Mouse (Mus musculus) retina, adult 2 months (tissue): Measurements from ENCODE around the gene Acap3.

Experiments used
- DNase-seq: peaks from one replicate; pipeline ENCODE4 v3.0.0-alpha.2; 2012; ENCODE audit warnings: low read depth, low spot score

The Acap3 gene

DNA sequence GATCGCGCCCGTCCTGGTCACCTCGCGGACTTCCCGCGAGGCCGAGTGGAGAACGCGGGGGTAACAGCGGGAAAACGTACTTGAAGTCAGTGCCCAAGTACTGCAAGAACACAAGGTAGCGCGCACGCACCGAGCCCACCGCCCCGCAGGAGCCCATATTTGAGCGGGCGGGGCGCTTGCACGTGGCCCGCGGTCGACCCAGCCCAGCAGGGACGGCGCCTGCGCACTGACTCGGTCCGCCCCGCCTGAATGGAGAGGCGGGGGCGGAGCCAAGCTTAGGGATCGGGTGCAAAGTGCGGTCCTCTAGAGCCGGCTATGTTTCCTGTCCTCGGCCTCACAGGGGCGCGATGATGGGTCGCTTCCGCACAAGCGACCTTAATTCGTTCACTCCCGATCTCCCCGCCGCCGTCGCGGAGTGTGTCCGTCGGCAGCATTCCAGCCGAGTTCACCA, at the start of gene Acap3, which contains the start of gene Pusl1:
Gene Acap3, plus strand, starts transcription at position 272 of the 451 bp plus-strand sequence.
Gene Pusl1, minus strand, starts transcription at position 231 of the 451 bp plus-strand sequence.
- peak; percentile 85 for DNase-seq

DNA sequence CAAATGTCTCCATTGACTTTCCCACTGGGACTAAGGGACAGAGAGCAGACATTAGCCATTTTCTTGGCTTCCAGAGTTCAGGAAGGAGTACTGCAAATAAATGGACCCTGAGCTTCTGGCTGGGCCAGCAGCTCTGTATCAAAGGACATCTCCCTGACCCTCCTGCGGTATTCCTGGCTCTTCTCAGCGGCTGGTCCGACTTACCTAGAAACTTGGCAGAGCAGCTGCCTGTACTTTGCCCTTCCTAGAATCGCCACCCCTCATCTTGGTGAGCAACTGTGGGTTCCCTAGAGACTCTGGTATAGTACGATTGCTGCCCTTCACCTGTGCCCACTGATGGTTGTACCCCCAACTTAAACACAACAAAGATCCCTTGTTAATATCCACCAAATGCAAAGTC, 48.4 kb upstream of the Acap3 start:
- no peak for DNase-seq

DNA sequence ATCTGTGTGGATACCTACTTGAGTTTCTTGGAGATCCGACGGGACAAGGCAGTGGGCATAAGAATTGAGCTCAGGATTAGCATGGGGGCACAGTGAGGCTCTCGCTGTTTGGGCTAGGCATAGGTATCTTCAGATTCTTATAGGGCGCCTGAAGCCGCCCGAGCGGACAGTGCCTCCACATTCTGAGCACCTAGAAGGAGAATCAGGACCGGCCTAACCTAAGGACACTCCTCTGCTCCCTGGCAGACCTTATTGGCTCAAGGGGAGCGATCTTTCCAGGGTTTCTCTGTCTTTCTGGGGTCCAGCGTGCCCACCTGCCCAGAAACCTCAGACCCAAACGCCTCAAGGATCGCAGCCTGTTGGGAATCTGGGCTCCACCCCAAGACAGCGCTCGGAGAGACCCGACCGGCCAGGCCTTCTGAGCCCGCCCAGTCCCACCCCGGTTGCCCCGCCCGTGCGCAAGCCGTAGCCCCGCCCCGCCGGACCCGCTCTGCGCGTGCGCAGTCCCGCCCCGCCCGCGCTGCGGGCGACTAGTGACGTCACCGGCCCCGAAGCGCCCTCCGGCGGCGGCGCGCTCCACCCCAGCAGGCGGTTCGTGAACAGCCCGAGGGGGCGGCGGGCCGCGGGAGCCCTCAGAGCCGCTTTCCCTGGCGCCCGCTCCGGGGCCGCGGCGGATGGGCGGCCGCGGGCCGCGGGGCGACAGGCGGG, 44.6 kb upstream of the Acap3 start, which contains the start of gene Dvl1:
Gene Dvl1, plus strand, starts transcription at position 532 of the 708 bp plus-strand sequence.
- DNase-seq = peak; percentile 85

DNA sequence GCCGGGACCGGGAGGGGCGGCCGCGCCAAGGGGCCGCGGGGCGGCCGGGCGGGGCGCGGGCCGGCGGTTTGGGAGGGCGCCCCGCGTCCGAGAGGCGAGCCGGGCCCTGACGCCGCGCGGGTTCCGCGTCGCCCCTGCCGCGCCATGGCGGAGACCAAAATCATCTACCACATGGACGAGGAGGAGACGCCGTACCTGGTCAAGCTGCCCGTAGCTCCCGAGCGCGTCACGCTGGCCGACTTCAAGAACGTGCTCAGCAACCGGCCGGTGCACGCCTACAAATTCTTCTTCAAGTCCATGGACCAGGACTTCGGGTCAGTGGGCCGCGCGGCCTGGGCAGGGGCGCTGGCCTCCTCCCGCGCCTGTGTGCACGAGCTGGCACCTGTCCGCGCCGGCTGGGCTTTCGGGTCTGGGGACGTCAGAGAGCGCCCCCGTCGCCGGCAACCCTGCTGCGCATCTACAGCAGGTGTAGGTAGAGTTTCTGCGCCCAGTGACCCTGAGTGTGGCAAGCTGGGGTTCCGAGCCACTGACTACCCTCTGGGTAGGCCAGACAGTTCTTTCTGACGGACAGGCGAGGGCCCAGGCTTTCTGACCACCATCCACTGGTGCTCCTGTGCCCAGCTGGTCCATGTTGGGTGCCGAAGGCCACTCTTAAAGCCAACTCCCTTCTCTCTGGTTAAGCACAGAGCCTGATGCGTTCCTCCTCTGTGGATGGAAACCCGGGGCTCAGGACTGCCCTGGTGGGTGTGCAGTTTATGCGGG, 43.9 kb upstream of the Acap3 start:
- no peak for DNase-seq

DNA sequence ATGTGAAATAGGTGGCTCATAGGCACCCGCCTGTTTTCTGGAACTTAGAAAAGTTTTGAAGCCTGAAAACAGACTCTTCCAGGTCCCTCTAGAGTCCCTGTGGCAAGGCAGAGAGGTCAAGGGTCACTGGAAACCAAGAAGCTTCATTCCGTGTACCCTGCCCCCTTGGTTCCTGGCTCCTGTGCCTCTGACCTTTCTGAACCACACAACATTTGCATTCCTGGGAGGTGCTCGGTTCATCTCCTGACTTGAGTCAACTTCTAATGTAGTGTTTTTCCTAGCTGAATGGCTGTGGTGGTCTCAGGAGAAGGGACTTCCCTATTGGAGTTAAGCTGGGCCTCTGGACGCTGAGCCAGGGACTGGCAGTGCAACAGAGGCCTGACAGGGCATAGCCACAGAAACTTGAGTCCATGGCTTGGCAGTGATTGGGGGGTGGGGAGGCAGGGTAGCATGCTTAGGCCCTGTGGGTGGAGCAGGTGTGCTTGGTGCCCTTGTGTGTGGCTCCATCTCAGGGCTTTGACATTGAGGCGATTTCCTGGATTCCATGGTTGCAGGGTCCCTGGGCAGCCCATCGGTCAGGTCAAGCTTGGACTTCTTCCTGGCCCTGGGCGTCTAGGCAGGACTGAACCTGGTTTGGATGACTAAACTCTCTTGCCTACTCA, 43.1 kb upstream of the Acap3 start:
- no peak for DNase-seq

DNA sequence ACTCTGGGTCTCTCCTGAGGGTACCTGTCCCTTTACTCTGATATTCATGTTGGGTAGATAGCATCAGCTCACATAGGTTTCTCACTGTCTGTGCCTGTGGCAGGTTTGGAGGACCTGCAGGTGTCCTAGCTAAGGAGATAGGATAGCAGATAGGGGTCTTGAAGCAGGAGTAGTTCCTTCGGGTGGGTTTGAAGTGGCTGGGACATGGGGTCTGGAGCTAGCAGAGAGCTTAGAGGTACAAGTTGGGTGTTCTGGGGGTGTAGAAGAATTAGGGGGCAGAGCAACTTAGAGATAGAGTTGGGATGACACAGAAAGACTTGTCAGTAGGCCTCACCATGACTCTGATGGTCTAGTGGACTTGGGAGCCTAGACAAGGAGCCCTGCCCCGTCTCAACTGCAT, 42.2 kb upstream of the Acap3 start:
- DNase-seq = no peak

DNA sequence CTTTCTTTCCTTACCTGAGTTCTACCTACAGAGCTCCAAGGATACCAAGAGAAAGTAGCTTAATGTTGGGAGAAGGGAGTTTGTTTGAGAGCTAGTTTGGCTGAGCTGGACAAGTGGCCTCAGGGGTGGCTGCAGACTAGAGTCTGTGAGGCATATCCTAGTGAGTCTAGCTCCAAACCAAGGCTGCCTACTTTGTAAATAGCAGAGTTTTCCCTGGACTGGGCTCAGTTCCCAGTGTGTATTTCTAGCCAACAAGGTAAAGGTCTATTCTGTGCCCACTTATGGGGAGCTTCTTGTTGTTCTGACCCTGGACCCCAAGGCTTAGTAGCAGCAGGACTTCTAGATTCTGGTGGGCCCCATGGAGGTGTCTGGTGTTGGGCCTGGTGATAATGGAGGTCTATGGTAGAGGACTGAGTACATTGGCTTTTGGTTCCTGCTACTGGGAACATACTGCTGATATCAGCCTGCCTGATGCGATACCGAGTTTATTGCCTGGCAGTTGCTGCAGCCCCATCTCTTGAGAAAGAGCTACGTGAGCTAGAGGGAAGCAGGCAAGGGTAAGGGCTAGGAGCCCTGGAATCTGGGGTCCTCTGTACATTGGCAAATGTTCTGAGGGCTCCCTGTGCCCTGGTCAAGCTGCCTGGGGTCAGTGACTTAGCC, 41.7 kb upstream of the Acap3 start:
- no peak for DNase-seq

DNA sequence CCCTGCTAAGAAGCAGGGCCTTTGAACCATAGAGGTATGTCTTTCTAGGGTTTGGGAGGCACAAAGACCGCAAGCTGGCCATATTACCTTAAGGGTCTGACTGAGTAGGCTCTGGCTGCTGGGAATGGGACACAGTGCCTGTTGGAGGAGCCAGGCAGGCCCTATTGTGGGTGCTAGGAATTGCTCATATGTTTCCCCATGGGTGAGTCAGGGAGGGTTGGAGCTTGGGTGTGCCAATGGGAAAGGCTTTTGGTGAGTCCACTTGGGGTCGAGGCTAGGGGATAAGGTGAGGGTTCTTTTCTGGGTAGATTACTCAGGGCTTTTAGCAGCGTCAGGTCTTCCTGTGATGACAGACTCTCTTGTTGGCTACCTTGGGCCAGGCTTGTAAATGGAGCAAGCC, 40.3 kb upstream of the Acap3 start:
- DNase-seq = no peak

DNA sequence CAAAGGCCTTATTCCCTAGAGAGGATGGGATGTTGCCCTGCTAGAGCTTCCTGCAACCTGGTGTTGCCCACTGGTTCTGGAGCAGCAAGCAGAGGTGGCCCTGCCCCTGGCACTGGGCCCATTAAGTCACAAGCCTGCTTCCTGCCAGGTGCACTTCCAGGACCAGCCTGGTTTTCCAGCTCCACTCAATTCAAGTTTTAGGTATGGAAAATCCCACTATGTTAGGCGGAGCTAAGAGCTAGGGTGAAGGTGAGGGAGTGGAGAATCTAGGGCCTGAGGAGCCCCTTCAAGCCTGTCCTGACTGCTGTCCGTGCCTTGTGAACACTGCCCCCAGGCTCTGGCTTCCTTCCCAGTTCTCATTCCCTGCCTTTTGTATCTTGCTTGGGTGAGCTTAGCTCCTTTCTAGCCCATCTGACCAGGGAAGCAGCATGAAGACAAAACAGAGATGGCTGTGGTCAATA, 39.6 kb upstream of the Acap3 start:
- DNase-seq = no peak

DNA sequence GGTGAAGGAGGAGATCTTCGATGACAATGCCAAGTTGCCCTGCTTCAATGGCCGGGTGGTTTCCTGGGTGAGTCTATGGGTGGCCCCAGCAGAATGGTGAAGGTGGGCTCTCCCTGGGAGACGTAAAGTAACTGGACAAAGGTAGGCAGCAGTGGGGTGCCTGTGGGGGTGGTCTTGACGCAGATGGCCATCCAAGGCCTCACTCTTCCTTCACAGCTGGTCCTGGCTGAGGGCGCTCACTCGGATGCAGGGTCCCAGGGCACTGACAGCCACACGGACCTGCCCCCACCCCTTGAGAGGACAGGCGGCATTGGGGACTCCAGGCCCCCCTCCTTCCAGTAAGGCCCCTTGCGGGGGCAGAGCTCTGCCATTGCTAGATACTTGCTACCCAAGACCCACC, 38.2 kb upstream of the Acap3 start:
- no peak for DNase-seq

DNA sequence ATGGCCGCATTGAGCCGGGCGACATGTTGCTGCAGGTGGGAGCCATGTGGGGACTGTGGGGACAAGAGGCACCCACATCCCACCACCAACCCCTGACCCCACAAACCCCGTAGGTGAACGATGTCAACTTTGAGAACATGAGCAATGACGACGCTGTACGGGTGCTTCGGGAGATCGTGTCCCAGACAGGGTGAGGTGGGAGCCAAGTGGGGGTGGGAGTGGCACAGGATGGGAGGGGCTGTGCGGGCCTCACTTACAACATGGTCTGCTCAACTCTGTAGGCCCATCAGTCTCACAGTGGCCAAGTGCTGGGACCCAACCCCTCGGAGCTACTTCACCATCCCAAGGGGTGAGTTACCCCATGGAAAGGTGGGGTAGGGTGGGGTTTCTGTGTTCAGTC, 36.6 kb upstream of the Acap3 start:
- no peak for DNase-seq

DNA sequence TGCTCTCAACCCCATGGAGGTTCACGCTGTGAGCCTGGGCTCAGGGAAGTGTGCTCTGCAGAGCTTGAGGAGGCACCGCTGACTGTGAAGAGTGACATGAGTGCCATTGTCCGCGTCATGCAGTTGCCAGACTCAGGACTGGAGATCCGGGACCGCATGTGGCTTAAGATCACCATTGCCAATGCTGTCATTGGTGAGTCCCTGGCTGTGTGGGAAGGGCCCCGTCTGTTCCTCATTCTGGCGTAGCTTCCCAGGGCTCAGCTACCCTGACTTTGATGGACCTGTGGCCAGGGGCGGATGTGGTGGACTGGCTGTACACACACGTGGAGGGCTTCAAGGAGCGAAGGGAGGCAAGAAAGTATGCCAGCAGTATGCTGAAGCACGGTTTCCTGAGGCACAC, 35.6 kb upstream of the Acap3 start:
- DNase-seq = no peak

DNA sequence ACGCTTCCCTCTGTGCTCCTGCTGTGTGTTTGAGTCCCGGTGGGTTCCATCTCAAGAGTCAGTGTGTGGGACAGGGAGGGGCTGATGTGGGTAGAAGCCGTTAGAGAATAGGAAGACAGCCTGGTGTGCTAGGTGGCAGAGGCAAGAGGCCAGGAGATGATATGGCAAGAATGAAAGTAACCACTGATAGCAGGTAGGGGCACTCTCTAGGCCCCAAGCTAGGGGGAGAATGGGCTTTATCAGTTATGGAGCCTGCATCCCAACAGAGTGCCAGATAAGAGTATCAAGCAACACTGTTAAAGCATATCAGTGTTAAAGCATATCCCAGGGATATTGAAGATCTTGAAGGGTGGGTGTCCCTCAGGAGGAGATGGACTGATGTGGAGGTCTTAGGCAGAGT, 34.7 kb upstream of the Acap3 start:
- no peak for DNase-seq

DNA sequence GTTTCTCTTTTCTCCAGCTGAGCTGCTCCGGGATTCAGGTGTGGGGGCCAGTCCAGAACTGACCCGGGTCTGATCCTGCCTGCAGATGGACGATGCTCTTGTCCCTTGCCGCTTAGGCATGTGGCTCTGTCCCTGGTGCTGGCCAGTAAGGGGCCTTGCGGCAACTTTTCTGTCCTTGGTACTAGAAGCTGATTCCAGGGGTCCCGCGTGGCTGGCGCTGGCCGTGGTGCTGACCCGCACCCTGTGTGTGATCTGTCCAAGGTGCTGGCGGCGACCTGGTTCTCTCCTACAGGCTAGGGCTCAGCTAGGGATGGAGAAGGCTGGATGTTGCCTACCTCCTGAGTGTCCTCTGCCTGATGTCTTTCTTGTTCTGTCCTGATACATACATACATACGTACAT, 32.3 kb upstream of the Acap3 start:
- no peak for DNase-seq

DNA sequence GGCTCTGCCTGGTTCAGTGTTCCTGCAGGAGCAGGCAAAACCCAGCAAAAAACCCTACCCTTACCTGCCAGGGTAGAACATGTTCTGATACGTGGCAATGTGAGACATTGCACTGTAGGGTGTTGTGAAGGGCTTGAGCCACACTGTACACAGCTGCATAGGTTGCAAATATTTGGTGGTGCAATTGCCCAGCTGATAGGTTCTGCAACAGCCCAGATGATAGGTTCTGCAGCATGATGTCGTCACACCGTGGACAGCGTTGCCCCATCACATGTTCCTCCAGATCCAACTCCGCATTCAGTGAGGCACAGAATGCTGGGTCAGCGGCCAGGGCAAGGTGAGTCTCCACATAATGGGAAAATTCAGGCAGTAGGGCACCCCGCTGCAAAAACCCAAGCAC, 29.8 kb upstream of the Acap3 start:
- no peak for DNase-seq

DNA sequence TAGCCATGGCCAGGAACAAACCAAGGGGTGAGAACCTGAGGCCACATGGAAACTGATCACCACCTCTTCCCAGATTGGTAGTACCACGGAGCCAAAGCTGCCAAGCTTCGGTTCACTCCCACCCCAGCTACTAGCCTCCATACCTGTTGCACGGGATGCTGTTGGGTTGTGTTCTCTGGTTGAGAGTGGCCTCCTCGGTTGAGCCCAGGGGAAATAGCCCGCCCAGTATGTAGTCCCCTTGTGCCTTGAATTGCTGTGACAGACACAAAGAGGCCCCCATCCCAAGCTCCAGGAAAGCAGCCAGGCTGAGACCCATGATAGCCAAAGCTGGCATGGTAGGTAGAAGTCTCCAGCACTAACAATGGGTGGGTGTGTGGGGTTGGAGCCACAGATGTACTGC, 28.6 kb upstream of the Acap3 start, which contains the start of gene Tas1r3:
Gene Tas1r3, minus strand, starts transcription at position 362 of the 400 bp plus-strand sequence.
- DNase-seq = no peak

DNA sequence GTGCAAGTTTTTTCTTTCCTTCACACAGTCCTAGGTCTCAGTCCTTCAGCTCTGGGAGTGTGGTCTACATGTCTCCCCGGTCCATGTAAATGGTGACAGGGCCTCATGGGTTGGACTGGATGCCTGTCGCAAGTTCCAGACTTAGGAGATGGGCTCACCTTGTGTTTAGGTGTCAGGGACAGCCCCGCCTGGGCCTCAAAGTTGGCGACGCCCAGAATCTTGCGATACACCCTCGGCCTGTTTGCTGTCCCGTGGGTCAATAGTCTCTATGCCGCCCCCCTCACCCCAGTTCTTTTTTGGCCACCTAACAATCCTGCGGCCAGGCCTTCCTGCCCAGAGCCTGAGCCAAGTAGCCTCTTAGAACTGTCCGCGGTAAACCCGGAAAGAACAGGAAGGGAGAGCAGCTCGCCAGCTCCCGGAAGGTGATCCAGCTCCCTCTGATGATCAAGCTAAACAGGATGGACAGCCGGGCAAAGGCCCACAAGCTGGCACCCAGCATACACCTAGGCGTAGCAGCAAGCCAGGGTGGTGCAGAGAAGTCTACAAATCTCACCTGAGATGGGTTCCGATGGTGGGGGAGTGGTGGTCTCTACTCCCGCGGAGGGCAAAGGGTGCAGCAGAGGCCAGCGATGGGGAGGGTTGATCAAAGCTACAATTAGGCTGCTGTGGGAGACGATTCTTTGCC, 22.9 kb upstream of the Acap3 start:
- no peak for DNase-seq

DNA sequence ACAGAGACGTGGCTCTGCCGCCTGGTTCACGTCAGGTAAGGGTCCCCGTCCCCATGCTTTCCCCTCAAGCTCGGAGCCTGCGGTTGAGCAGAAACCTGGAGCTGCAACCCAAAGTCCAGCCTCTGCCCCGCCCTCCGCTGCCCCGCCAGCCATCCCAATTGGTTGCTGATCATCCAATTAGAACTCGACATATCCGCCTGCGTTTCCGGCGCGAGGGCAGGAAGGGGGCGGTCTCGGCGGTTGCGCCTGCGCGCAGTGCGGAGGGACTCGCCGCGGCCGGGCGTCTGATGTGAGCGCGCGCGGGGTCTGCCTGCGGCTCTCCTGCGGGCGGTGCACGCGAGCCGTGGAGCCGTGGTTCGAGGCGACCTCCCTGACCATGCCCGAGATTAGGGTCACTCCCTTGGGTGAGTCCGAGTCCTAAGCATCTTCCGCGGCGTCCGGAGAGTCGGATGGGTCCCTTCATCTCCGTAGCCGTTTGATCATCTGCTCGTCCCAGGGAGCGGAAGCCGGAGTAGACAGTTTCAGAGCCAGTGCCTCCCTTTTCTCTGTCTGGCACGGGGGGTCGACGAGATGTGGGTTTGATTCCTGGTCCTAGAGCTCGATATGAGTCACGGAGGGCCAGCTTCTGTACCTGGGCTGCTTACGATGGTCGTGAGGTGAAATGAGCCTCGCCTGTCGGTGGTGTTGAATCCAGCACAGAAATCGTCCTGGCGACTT, 22.1 kb upstream of the Acap3 start, which contains the start of the genes Cptp and Ints11:
Gene Cptp, minus strand, starts transcription at position 124 of the 717 bp plus-strand sequence.
Gene Ints11, plus strand, starts transcription at position 230 of the 717 bp plus-strand sequence.
- DNase-seq = peak; percentile 77

DNA sequence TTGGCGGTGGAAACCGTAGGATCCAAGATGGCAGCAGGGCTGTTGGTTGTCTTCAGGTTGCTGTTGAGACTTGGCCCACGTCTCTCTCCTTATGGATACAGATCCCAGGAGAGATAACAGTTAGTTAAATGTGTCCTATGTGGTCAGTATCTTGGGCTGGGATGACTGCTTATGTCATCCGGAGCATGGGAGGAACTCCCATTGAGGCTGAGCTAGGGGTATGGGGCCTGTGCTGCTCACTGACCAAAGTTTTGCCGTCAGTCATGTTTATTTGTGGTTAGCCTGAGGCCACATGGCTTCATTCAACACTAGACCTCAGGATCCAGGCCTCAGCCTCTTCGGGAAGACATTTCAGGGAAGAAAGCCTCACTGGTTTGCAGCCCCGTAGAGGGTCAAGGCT, 20.2 kb upstream of the Acap3 start:
- no peak for DNase-seq

DNA sequence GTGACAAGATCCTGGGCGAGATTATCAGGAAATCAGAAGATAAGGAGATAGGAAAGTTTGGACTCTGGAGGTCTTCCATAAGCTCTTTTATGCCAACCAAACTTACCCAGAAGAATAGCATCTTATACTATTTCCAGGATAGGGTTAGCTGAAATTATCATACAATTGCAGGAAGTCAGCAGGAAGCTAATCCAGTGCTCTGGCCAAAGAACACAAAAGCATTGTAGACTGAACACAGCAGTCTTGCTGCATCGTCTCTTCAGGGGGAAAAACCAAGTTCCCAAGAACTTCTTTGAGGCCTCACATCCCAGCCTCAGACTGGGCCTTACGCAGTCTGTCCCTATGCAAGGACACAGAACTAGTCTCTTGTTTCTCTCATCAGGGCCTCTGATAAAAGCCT, 8.0 kb upstream of the Acap3 start:
- no peak for DNase-seq
